Mouse (Mus musculus) liver, postnatal 0 days (tissue): ENCODE data around the gene Skil.

Source experiments
- CTCF ChIP-seq: sonication (generic); IDR thresholded peaks from 2 replicates; pipeline ENCODE4 v1.5.1; 2016; ENCODE audit warnings: antibody characterized with exemption, low read depth
- EP300 ChIP-seq: IDR thresholded peaks from 2 replicates; pipeline ENCODE4 v1.6.1; 2016; ENCODE audit warnings: antibody characterized with exemption, low read depth, mild to moderate bottlenecking

GRCm38 (mm10) chr3:31134246-31134645, 39.4 kb downstream of the Skil start:
- TF ChIP-seq CTCF (no peak), EP300 (no peak)
